Mouse (Mus musculus) ES-Bruce4 (cell line): ENCODE data around the gene Loxl3.

Experiments
- CTCF ChIP-seq: IDR thresholded peaks from one replicate; pipeline ENCODE4 v1.8.1; 2011; ENCODE audit warnings: low read depth, low read length
- EP300 ChIP-seq: IDR thresholded peaks from 2 replicates; pipeline ENCODE4 v1.6.1; 2011; ENCODE audit warnings: low read depth, low read length; ENCODE audit not compliant: insufficient read depth
- POLR2A ChIP-seq: IDR thresholded peaks from one replicate; pipeline ENCODE4 v1.8.1; 2011; ENCODE audit warnings: low read length; ENCODE audit not compliant: insufficient read depth

DNA sequence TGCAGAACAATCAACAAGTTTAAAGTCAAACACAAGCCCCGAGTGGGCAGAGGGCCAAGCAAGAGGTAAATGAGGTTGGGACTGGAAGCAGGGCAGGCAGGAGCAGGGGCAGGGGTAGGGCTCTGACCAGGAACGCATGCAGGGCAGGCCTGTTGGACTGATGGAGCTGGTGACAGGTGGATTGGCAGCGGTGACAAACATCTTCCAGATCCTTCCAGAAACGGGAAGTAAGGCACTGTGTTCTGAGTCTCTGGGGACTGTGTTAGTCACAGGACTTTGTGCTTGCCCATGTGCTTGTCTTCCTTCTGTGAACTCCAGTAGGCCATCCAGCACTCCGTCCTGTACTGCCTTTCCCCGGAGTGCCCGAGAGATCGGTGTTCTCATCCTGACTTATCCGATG lies 10.8 kb downstream of the Loxl3 start:
- TF ChIP-seq CTCF (no peak), POLR2A (no peak), EP300 (no peak)
